Mouse (Mus musculus): ENCODE measurements around the gene Vmn1r4.

DNA sequence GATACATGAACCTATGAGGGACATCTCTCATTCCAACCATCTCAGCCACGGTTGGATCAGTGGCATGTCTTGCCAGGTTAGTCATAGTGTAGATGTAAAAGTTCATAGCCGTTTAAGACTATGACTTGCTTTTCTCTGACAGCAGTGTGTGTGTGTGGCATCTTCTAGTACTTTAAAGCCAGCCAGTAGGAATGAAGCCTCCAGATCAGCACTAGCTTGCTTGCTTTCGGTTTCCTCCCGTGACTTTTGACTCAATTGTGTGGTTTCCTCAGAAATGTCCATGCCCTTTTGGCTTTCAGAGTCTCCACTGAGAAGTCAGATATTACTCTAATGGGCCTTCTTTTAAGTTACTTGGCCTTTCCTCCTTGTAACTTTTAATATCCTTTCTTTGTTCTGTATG is 10.6 kb downstream of the Vmn1r4 start:
- no peak for TF ChIP-seq E2F4 (IDR thresholded peaks at IDR 0.05; ENCODE audit: borderline replicate concordance, low read depth, low read length)
- no peak for TF ChIP-seq EP300 (IDR thresholded peaks at IDR 0.05; ENCODE audit: low read depth in 1 of 2, low read length in 2 of 2)
